Mouse (Mus musculus) embryo, embryonic 11 days (tissue): ENCODE data around the gene Drd1.
A peak's percentile ranks its signal among the peaks of the same experiment; 100 is the strongest.

Experiments used
- DNase-seq: peaks from one replicate; pipeline ENCODE4 v3.0.0-alpha.2; 2015

Drd1 gene

DNA sequence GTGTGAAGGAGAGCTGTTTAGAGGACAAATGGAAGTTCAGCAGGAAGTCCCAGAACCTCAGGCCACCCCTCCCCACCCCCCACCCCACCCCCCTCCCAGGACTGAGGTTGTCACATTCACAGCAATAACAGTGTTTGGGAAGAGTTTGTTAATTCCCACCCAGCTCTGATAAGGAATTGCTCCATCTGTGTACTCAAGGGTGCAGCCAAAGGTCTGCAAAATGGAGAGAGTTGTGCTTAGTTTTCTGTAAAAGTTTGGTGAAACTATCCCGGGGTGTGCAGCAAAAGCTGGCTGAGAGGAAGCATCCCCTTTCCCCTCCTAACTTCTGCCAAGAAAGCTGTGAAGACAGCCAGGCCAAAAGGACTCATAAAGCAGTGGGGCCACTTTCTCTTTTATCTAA lies 17.6 kb upstream of the Drd1 start:
- DNase-seq: no peak

GRCm38 (mm10) chr13:54072526-54073057 lies 17.1 kb upstream of the Drd1 start:
- no peak for DNase-seq

GRCm38 (mm10) chr13:54071606-54072331 lies 16.3 kb upstream of the Drd1 start, which contains the start of gene Sfxn1:
Sfxn1 (plus strand) TSS chr13:54071869.
- peak; percentile 85 for DNase-seq

GRCm38 (mm10) chr13:54071011-54071410 lies 15.5 kb upstream of the Drd1 start:
- DNase-seq: no peak

DNA sequence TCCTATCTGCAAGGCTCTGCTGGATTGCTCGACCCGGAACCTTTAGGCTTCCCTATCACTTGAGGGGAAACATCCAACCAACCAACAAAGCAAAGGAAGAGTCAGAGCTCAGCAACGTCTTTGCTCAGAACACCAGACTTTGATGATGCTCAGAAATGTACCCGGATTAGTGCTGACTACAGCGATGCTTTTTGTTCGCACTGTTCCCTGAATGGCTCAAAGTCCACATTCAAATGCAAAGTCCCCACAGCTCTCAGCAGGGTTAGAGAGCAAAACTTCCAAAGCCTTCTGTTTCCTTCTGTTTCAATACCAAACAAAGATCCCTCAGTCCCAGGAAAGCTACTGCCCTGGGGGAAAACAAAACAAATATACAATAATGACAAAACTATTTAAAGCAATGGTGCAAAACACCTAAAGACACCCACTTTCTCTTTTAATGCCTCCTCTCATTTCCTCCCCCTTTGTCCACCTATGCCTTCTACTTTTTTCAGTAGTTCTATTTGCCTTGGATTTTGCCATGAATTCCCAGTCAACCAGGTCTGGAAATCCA lies 12.2 kb upstream of the Drd1 start:
- DNase-seq: peak; percentile 23

GRCm38 (mm10) chr13:54066081-54066746 lies 10.7 kb upstream of the Drd1 start:
- no peak for DNase-seq

DNA sequence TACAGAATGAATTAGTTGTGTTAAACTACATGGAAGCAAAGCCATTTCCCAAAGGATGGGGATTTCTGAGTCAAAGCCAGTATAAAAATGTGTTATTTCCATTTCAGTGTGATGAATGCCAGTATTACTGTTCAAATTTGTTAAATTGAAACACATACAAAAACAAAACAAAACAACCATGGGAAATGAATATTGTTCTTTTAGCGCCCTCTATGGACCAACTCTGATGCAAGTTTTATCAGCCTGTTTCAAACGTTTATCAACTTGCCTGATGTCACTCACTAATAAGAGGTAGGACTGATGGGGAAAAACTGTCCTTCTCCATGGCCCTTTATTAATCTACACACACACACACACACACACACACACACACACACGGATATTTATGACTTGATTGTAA lies 7.8 kb upstream of the Drd1 start:
- peak; percentile 66 for DNase-seq

GRCm38 (mm10) chr13:54062068-54062467 lies 6.6 kb upstream of the Drd1 start:
- DNase-seq: no peak

DNA sequence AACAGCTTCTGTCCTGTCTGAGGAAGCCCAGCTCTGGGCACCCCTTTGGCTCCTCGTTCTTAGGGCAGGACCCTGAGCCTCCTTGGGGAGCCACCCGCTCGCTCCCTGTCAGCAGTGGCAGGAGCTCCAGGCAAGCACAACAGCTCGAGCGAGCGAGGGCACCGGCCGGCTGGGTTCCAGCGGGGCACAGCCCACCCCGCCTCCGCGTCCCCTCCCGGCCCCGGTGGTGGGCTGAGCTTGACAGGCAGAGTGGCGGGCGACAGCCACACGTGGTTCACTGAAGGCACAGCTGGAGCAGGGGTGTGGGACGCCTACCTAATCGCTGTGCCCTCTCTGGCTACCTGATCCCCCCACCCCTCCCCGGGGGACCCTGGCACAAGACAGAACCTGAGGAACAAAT lies 543 bp downstream of the Drd1 start:
- peak; percentile 57 for DNase-seq

DNA sequence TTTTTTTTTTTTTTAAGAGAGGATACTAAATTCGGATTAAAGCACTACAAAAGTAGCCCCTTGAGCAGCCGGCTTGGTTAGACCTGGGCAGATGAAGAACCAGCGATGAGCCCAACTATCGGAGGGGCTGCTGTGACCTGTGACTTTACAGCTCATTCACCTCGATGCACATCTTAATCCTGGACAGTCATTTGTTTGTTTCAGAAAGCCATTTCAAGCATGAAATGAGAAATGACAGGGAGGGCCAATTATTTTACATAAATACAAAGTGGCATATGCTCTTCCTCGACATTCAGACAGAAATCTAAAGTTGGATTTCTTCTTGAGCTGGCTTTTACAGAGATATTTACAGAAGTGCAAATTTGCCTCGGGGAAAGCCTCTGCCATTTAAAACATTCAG lies 3.9 kb downstream of the Drd1 start:
- no peak for DNase-seq

DNA sequence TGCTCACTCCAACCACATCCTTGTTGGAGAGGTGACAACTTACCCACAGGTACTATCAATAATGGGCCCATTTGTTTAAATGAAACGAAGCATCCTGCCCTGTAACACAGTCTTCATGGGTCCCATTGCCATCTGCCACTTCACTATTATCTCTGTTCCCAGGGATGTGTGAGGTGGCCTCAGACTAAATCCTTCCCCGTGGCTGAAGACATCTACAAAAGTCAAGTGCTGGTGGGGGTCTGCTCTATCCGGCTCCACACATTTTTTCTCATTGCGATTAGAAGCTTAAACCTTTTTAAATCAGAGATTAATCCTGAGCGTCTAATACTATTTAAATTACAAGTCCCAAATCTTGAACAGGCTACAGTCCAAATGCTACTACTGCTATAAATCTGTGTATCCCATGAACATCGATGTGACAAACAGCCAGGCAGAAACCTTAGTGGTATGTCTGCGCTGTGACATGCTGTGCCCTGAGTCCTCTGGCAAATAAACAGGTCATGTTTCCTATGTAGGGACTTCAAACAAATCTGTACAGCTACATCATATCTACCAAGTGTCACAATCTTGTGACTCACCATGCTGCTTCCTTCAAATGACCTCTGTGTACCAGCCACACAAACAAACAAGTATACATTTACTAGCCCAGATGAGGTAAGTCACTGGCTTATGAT lies 6.7 kb downstream of the Drd1 start:
- DNase-seq: no peak

DNA sequence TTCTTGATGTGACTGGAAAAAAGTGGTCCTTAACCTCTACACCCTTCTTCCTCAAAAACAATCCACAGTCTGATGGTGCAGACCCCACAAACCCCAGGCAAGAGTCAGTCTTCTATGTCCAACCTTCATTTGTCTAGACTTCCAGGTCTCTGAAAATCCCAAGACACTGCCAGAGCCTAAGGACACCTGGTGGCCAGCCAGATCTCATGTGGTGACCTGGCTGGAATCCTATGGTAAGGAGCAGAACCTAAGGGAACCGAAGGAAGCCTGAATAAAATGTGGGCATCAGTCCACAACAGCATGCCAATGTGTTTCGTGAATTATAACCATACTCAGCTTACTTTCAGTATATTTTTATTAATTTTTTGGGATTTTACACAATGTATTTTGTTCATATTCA lies 15.2 kb downstream of the Drd1 start:
- DNase-seq: no peak

DNA sequence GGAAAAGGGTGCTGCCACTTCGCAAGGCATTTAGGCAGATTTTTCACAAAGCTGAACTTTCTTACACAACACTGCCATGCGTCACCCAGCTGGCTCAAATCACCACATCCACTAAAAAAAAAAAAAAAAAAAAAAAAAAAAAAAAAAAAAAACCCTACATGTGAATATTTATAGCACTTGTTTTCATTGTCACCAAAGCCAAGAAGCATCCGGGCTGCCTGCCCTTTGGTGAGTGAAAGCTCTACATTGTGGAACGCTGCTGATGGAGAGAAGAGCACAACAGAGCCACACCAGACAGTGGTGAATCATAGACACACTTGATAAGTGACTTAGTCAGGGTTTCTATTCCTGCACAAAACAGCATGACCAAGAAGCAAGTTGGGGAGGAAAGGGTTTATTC lies 17.6 kb downstream of the Drd1 start:
- DNase-seq: no peak

DNA sequence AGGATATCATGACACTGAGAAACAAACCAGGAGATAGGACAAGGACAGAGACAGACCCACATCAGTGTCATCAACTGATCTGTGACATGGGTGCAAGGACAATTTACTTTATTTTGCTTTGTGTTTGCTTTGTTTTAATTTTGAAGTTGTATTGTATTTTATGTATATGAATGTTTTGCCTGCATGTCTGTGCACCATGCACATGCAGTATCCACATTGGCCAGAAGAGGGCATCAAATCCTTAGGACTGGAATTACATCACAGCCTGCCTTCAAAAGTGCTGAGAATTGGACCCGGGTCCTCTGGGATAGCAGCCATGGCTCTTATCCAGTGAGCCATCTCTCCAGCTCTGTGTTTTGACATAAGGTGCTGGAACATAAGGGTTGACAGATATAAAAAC lies 20.0 kb downstream of the Drd1 start:
- no peak for DNase-seq

DNA sequence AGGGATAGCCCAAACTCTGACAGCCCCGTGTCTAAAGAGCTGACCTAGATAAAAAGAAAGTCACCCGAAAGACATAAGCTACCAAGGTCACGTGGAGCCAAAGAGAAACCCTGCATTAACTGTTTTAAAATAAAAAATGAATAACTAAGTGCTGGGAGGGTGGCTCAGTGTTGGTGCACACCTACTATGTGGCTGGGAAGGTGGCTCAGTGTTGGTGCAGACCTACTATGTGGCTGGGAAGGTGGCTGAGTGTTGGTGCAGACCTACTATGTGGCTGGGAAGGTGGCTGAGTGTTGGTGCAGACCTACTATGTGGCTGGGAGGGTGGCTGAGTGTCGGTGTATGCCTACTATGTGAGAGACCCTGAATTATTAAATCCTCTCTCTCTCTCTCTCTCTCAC lies 21.9 kb downstream of the Drd1 start:
- DNase-seq: no peak

DNA sequence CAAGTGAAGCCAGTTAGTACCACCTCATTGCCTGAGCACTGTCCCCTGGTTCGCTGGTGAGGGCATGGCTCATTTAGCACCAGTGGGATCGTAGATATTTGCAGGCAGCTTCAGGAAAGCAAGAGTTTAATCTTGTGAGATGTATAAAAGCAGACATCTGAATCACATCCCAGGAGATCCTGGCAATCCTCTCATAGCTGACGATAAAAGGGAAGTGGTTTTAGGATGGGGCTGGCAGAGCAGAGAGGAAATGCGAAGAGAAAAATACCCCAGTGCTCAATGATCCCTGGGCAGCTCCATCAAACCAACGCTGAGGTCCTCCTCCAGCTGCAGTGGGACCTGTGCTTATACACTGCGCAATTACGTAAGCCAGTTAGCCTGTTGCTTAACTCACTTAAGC lies 28.4 kb downstream of the Drd1 start:
- no peak for DNase-seq

GRCm38 (mm10) chr13:54023311-54023710 lies 32.2 kb downstream of the Drd1 start:
- DNase-seq: no peak

GRCm38 (mm10) chr13:54008716-54009115 lies 46.8 kb downstream of the Drd1 start:
- DNase-seq: no peak
